In the genomic region with DNA sequence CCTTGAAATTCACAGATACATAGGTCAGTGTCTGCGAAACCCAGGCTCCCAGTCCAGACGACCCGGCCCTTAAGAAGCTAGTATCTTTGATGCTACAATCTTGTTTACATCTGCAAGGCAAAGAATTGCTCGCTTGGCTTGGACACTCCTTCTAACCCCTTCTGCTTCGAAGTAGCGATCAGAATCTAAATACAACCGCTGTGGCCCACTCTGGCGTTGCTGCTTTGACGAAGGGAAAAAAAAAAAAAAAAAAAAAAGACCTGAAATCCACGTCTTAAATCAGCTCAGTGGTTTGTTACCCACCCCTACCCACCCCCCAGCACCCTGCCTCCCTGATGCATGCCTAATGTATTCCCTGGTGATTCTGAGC, we compare ENCODE assay signal across 26 mouse cellular contexts. TPM values are rescaled to one million over a fixed set of nuclear protein-coding genes. Genes with fewer than 3 reads are reported as not detected.
DNase-seq lines count a peak whose midpoint lies in the region; ATAC-seq and TF ChIP-seq lines count a peak whose summit lies in the region.
"Had no signal": no experiment of that assay in that cellular context is flagged by ENCODE, and none has a peak within 500 bp of the region (broad histone marks: within the 10 kb centered on the region; RNA-seq: fewer than 3 reads in every experiment).

No protein-coding gene starts in this region.

- H3K27me3 ChIP-seq in heart, embryonic 10.5 days (ENCODE audit: insufficient read depth, poor library complexity, severe bottlenecking) = peaks cover 93% of the 10 kb centered on the region
- peaks cover 78% of the 10 kb centered on the region for H3K27me3 ChIP-seq in heart, embryonic 12.5 days (replicated peaks)
- peaks cover 88% of the 10 kb centered on the region for H3K27me3 ChIP-seq in midbrain, embryonic 13.5 days
- peaks cover 45% of the 10 kb centered on the region for H3K27me3 ChIP-seq in midbrain, embryonic 16.5 days (ENCODE audit: control insufficient read depth, insufficient read depth, low read depth, low read length)
- H3K27me3 ChIP-seq in embryonic facial prominence, embryonic 10.5 days (replicated peaks; ENCODE audit: low read depth, poor library complexity, severe bottlenecking) = peaks cover 98% of the 10 kb centered on the region
- H3K27me3 ChIP-seq in limb, embryonic 10.5 days (ENCODE audit: low read depth, poor library complexity, severe bottlenecking) = peaks cover 98% of the 10 kb centered on the region

- ATAC-seq in heart, embryonic 12.5 days (ENCODE audit: insufficient number of reproducible peaks, low FRiP score) = no peak
- ATAC-seq in midbrain, embryonic 13.5 days = no peak
- ATAC-seq in midbrain, embryonic 16.5 days = no peak
- ATAC-seq: CD4-positive, CD25-positive, alpha-beta regulatory T cell, adult 4 months; forebrain, embryonic 15.5 days; liver, embryonic 12.5 days had no signal

- peak; percentile 61 for DNase-seq in heart, embryonic 10.5 days (ENCODE audit: low spot score)
- peak; percentile 25 for DNase-seq in embryonic facial prominence, embryonic 10.5 days (ENCODE audit: low spot score)
- no peak for DNase-seq in limb, embryonic 10.5 days (ENCODE audit: low spot score)
- no peak for DNase-seq in layer of hippocampus, adult 2 months (ENCODE audit: low spot score in 2 of 2)
- DNase-seq in layer of hippocampus, adult 8-10 months (ENCODE audit: low spot score in 2 of 2) = no peak
- DNase-seq: adrenal gland, postnatal 25 days; cerebellum, adult 9-10 months; heart, postnatal 10 days; kidney, adult 9 months; kidney, postnatal 14 days; left cerebral cortex, postnatal 4 days; lung, adult 18-20 months; lung, postnatal 10 days; right cerebral cortex, postnatal 25 days; spleen, adult 18-20 months; thymus, postnatal 25 days had no signal

- WGBS in heart, embryonic 10.5 days = under 1% methylated on average over 10 of the region's 10 CpGs
- WGBS in heart, embryonic 12.5 days = under 1% methylated on average over 10 of the region's 10 CpGs
- WGBS in midbrain, embryonic 13.5 days = under 1% methylated on average over 10 of the region's 10 CpGs
- WGBS in midbrain, embryonic 16.5 days = under 1% methylated on average over 10 of the region's 10 CpGs
- 2% methylated on average over 10 of the region's 10 CpGs for WGBS in embryonic facial prominence, embryonic 10.5 days
- WGBS in limb, embryonic 10.5 days = under 1% methylated on average over 10 of the region's 10 CpGs

- no peak overlapping the region for H3K9ac ChIP-seq in heart, embryonic 12.5 days
- H3K9ac ChIP-seq in midbrain, embryonic 13.5 days (replicated peaks) = no peak overlapping the region
- no peak overlapping the region for H3K9ac ChIP-seq in midbrain, embryonic 16.5 days (ENCODE audit: low read depth, low read length)
- H3K9ac ChIP-seq: embryonic facial prominence, embryonic 12.5 days; forebrain, embryonic 15.5 days; liver, embryonic 12.5 days had no signal

- H3K27ac ChIP-seq in heart, embryonic 10.5 days = no peak overlapping the region
- no peak overlapping the region for H3K27ac ChIP-seq in heart, embryonic 12.5 days (ENCODE audit: poor library complexity, severe bottlenecking)
- peak overlapping the region; percentile 65 for H3K27ac ChIP-seq in midbrain, embryonic 13.5 days
- no peak overlapping the region for H3K27ac ChIP-seq in midbrain, embryonic 16.5 days (ENCODE audit: low read length)
- H3K27ac ChIP-seq in embryonic facial prominence, embryonic 10.5 days (replicated peaks) = no peak overlapping the region
- no peak overlapping the region for H3K27ac ChIP-seq in limb, embryonic 10.5 days
- H3K27ac ChIP-seq in layer of hippocampus, adult 2 months = no peak overlapping the region
- H3K27ac ChIP-seq: embryonic facial prominence, embryonic 12.5 days; forebrain, embryonic 15.5 days; liver, embryonic 12.5 days had no signal

- H3K36me3 ChIP-seq in heart, embryonic 10.5 days = no peaks in the 10 kb centered on the region
- H3K36me3 ChIP-seq in heart, embryonic 12.5 days = no peaks in the 10 kb centered on the region
- H3K36me3 ChIP-seq in midbrain, embryonic 13.5 days = no peaks in the 10 kb centered on the region
- no peaks in the 10 kb centered on the region for H3K36me3 ChIP-seq in midbrain, embryonic 16.5 days (ENCODE audit: control insufficient read depth, insufficient read depth, low read length)
- H3K36me3 ChIP-seq in embryonic facial prominence, embryonic 10.5 days (replicated peaks) = no peaks in the 10 kb centered on the region
- no peaks in the 10 kb centered on the region for H3K36me3 ChIP-seq in limb, embryonic 10.5 days
- H3K36me3 ChIP-seq: embryonic facial prominence, embryonic 12.5 days; forebrain, embryonic 15.5 days; liver, embryonic 12.5 days had no signal

- no peak overlapping the region for H3K4me2 ChIP-seq in heart, embryonic 12.5 days
- no peak overlapping the region for H3K4me2 ChIP-seq in midbrain, embryonic 13.5 days (replicated peaks)
- H3K4me2 ChIP-seq in midbrain, embryonic 16.5 days (ENCODE audit: low read length) = no peak overlapping the region
- H3K4me2 ChIP-seq: forebrain, embryonic 15.5 days; liver, embryonic 12.5 days had no signal

- TF ChIP-seq CTCF in layer of hippocampus, adult 2 months (conservative IDR thresholded peaks at IDR 0.05) = no peak

- H3K9me3 ChIP-seq in heart, embryonic 10.5 days = no peaks in the 10 kb centered on the region
- H3K9me3 ChIP-seq in heart, embryonic 12.5 days (replicated peaks) = no peaks in the 10 kb centered on the region
- no peaks in the 10 kb centered on the region for H3K9me3 ChIP-seq in midbrain, embryonic 13.5 days
- H3K9me3 ChIP-seq in midbrain, embryonic 16.5 days (replicated peaks; ENCODE audit: control insufficient read depth, low read length, poor library complexity, severe bottlenecking) = no peaks in the 10 kb centered on the region
- H3K9me3 ChIP-seq in embryonic facial prominence, embryonic 10.5 days = no peaks in the 10 kb centered on the region
- H3K9me3 ChIP-seq in limb, embryonic 10.5 days (replicated peaks) = no peaks in the 10 kb centered on the region
- H3K9me3 ChIP-seq: embryonic facial prominence, embryonic 12.5 days; forebrain, embryonic 15.5 days; liver, embryonic 12.5 days had no signal

- no peak overlapping the region for H3K4me3 ChIP-seq in heart, embryonic 10.5 days
- no peak overlapping the region for H3K4me3 ChIP-seq in heart, embryonic 12.5 days
- H3K4me3 ChIP-seq in midbrain, embryonic 13.5 days (replicated peaks) = no peak overlapping the region
- H3K4me3 ChIP-seq in midbrain, embryonic 16.5 days (ENCODE audit: low read depth, low read length) = no peak overlapping the region
- 0 out of 2 replicates have a peak overlapping the region, but pooled peaks have one; percentile 39 for H3K4me3 ChIP-seq in embryonic facial prominence, embryonic 10.5 days
- peak overlapping the region; percentile 26; the same call in 1 of the 2 replicates for H3K4me3 ChIP-seq in limb, embryonic 10.5 days
- no peak overlapping the region for H3K4me3 ChIP-seq in layer of hippocampus, adult 2 months
- H3K4me3 ChIP-seq: embryonic facial prominence, embryonic 12.5 days; forebrain, embryonic 15.5 days; liver, embryonic 12.5 days had no signal

- H3K4me1 ChIP-seq in heart, embryonic 10.5 days = peaks cover 24% of the 10 kb centered on the region
- peaks cover 18% of the 10 kb centered on the region for H3K4me1 ChIP-seq in heart, embryonic 12.5 days (replicated peaks)
- H3K4me1 ChIP-seq in midbrain, embryonic 13.5 days (replicated peaks) = peaks cover 18% of the 10 kb centered on the region
- peaks cover 9% of the 10 kb centered on the region for H3K4me1 ChIP-seq in midbrain, embryonic 16.5 days (ENCODE audit: control insufficient read depth, insufficient read depth, low read length)
- H3K4me1 ChIP-seq in embryonic facial prominence, embryonic 10.5 days = peaks cover 31% of the 10 kb centered on the region
- peaks cover 36% of the 10 kb centered on the region for H3K4me1 ChIP-seq in limb, embryonic 10.5 days
- H3K4me1 ChIP-seq: liver, embryonic 12.5 days had no signal

RNA-seq across cellular contexts. Expression of a gene that starts 3.1 kb away (rescaled TPM):
- polyA plus RNA-seq in heart, embryonic 10.5 days (2016; fragmentation: Nextera tagmentation; extraction: Ambion mirVana) = 35.1 and 60.0 TPM in 2 replicates
- 39.1 and 41.3 TPM in 2 replicates for polyA plus RNA-seq in heart, embryonic 12.5 days (2016; fragmentation: Nextera tagmentation; extraction: Ambion mirVana)
- polyA plus RNA-seq in midbrain, embryonic 13.5 days (2015; fragmentation: Nextera tagmentation; extraction: Ambion mirVana) = 59.2 and 101 TPM in 2 replicates
- 29.0 and 37.9 TPM in 2 replicates for polyA plus RNA-seq in midbrain, embryonic 16.5 days (2015; fragmentation: Nextera tagmentation; extraction: Ambion mirVana)
- polyA plus RNA-seq in embryonic facial prominence, embryonic 10.5 days (2016; fragmentation: Nextera tagmentation; extraction: Ambion mirVana) = 41.4 and 43.8 TPM in 2 replicates
- polyA plus RNA-seq in limb, embryonic 10.5 days (2016; fragmentation: Nextera tagmentation; extraction: Ambion mirVana) = 25.6 and 39.1 TPM in 2 replicates
- total RNA-seq in layer of hippocampus, adult 2 months (2021) = not detected
- total RNA-seq in layer of hippocampus, adult 8-10 months (2022) = not detected
- total RNA-seq: granulocyte monocyte progenitor cell, adult 5-6 weeks; layer of hippocampus, adult 18-20 months; left cerebral cortex, postnatal 4 days; megakaryocyte, adult 5-6 weeks had no signal

Comparison
In these comparisons a context has a peak if more than half of its experiments do, and no peak if none do; other contexts are left out.
1. DNase-seq: peak in heart, embryonic 10.5 days (single experiment) and embryonic facial prominence, embryonic 10.5 days (single experiment); none in limb, embryonic 10.5 days (single experiment), layer of hippocampus, adult 2 months (0 of 2) and layer of hippocampus, adult 8-10 months (0 of 2).
2. H3K4me3 ChIP-seq: peak in embryonic facial prominence, embryonic 10.5 days (single experiment) and limb, embryonic 10.5 days (single experiment); none in heart, embryonic 10.5 days (single experiment), heart, embryonic 12.5 days (single experiment), midbrain, embryonic 13.5 days (single experiment), midbrain, embryonic 16.5 days (single experiment) and layer of hippocampus, adult 2 months (single experiment).